Mouse (Mus musculus) testis, adult 2 months (tissue): ENCODE measurements around the gene Nmnat1. TPM values are rescaled to one million over a fixed set of nuclear protein-coding genes. Genes with fewer than 3 reads are reported as not detected.

ENCODE experiments used
- H3K27ac ChIP-seq: fragments of 200-500 bp; 2 replicates; pipeline ENCODE4 v1.5.1; 2012; ENCODE audit warnings: low read depth, low read length; ENCODE audit not compliant: control insufficient read depth, insufficient read depth
- H3K27me3 ChIP-seq: fragments of 200-500 bp; 2 replicates; pipeline ENCODE4 v1.6.1; 2012; ENCODE audit warnings: mild to moderate bottlenecking, low read length, moderate library complexity; ENCODE audit not compliant: control insufficient read depth, insufficient read depth
- H3K36me3 ChIP-seq: fragments of 200-500 bp; 2 replicates; pipeline ENCODE4 v1.6.1; 2012; ENCODE audit warnings: mild to moderate bottlenecking, low read length; ENCODE audit not compliant: control insufficient read depth, insufficient read depth
- H3K4me1 ChIP-seq: fragments of 200-500 bp; 2 replicates; pipeline ENCODE4 v1.6.1; 2012; ENCODE audit warnings: low read length; ENCODE audit not compliant: control insufficient read depth, insufficient read depth
- H3K4me3 ChIP-seq: fragments of 200-500 bp; 2 replicates; pipeline ENCODE4 v1.5.1; 2012; ENCODE audit warnings: low read depth, mild to moderate bottlenecking, low read length, moderate library complexity, mixed read lengths; ENCODE audit not compliant: control insufficient read depth
- CTCF ChIP-seq: fragments of 200-500 bp; IDR thresholded peaks from 2 replicates; pipeline ENCODE4 v1.5.1; 2012; ENCODE audit warnings: low read depth, mild to moderate bottlenecking, inconsistent platforms, low read length, moderate library complexity; ENCODE audit not compliant: control insufficient read depth, insufficient read depth, insufficient replicate concordance
- POLR2A ChIP-seq: fragments of 200-500 bp; IDR thresholded peaks from 2 replicates; pipeline ENCODE4 v1.6.1; 2012; ENCODE audit warnings: low read depth, mild to moderate bottlenecking, inconsistent platforms, low read length, moderate library complexity; ENCODE audit not compliant: control insufficient read depth
- polyA plus RNA-seq: library from polyadenylated mRNA; depleted of rRNA; stranded (reverse); fragments of >200 nt; gene quantifications from 2 replicates; pipeline ENCODE4 v1.2.3, GENCODE M21; 2012

Nmnat1 gene
- polyA plus RNA-seq, 1 experiment, result 30.2 TPM

- Histone ChIP-seq H3K27me3 (no peaks in the 10 kb centered on the region), H3K27ac (no peak overlapping the region), H3K4me1 (0 out of 2 replicates have a peak, but pooled peaks cover 2% of the 10 kb centered on the region), H3K4me3 (no peak overlapping the region), H3K36me3 (no peaks in the 10 kb centered on the region)
- TF ChIP-seq CTCF (no peak), POLR2A (no peak)
Observed at GRCm38 (mm10) chr4:149505261-149505967, 20.4 kb upstream of the Nmnat1 start.

GRCm38 (mm10) chr4:149504858-149505257 is 19.9 kb upstream of the Nmnat1 start:
- Histone ChIP-seq H3K4me3 (no peak overlapping the region), H3K36me3 (no peaks in the 10 kb centered on the region), H3K4me1 (0 out of 2 replicates have a peak, but pooled peaks cover 2% of the 10 kb centered on the region), H3K27me3 (no peaks in the 10 kb centered on the region), H3K27ac (no peak overlapping the region)
- TF ChIP-seq CTCF (no peak), POLR2A (no peak)

GRCm38 (mm10) chr4:149504363-149504762 is 19.4 kb upstream of the Nmnat1 start:
- Histone ChIP-seq H3K4me1 (0 out of 2 replicates have a peak, but pooled peaks cover 2% of the 10 kb centered on the region), H3K36me3 (no peaks in the 10 kb centered on the region), H3K4me3 (no peak overlapping the region), H3K27me3 (no peaks in the 10 kb centered on the region), H3K27ac (no peak overlapping the region)
- no peak for TF ChIP-seq POLR2A
- TF ChIP-seq CTCF, result no peak

GRCm38 (mm10) chr4:149499790-149500189 is 14.8 kb upstream of the Nmnat1 start:
- Histone ChIP-seq H3K27ac (no peak overlapping the region), H3K4me3 (no peak overlapping the region), H3K4me1 (no peaks in the 10 kb centered on the region), H3K36me3 (peaks cover 3% of the 10 kb centered on the region), H3K27me3 (no peaks in the 10 kb centered on the region)
- TF ChIP-seq POLR2A, result no peak

- Histone ChIP-seq H3K36me3 (peaks cover 3% of the 10 kb centered on the region), H3K4me3 (no peak overlapping the region), H3K27me3 (no peaks in the 10 kb centered on the region), H3K27ac (no peak overlapping the region), H3K4me1 (no peaks in the 10 kb centered on the region)
- TF ChIP-seq CTCF, result no peak
- TF ChIP-seq POLR2A, result no peak
Observed at GRCm38 (mm10) chr4:149498901-149499300, 13.9 kb upstream of the Nmnat1 start.

GRCm38 (mm10) chr4:149496612-149497011 is 11.6 kb upstream of the Nmnat1 start:
- Histone ChIP-seq H3K4me1 (no peaks in the 10 kb centered on the region), H3K4me3 (no peak overlapping the region), H3K27me3 (no peaks in the 10 kb centered on the region), H3K36me3 (peaks cover 3% of the 10 kb centered on the region), H3K27ac (no peak overlapping the region)
- TF ChIP-seq POLR2A (no peak), CTCF (no peak)

GRCm38 (mm10) chr4:149491151-149491550 is 6.1 kb upstream of the Nmnat1 start:
- Histone ChIP-seq H3K4me1 (no peaks in the 10 kb centered on the region), H3K27me3 (no peaks in the 10 kb centered on the region), H3K36me3 (peaks cover 13% of the 10 kb centered on the region), H3K27ac (no peak overlapping the region), H3K4me3 (no peak overlapping the region)
- TF ChIP-seq CTCF, result no peak
- no peak for TF ChIP-seq POLR2A
